Comparison of ENCODE assay signal across 9 mouse cellular contexts in the genomic region with DNA sequence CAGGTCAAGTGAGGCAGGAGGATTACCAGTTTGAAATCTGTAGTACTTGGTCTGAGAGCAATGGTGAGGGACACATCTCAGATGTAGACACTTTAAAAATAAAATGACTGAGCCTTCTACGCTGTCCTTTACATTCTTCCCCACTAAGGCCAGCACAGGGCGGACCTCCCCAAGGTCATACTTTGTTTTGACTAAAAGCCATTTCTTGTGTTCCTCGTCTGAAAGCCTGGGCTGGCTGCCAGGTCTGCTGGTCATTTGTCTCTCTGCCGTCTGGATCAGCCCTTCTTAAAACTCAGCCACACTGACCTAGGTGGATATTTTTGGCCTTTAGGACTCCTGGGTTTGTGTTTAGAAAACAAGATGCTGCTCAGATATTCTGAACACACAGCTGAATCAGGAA. TPM values are rescaled to one million over a fixed set of nuclear protein-coding genes. Genes with fewer than 3 reads are reported as not detected.
DNase-seq lines count a peak whose midpoint lies in the region; ATAC-seq and TF ChIP-seq lines count a peak whose summit lies in the region.
"Had no signal": no experiment of that assay in that cellular context is flagged by ENCODE, and none has a peak within 500 bp of the region (broad histone marks: within the 10 kb centered on the region; RNA-seq: fewer than 3 reads in every experiment).

No protein-coding gene starts in this region.

- 6% methylated on average over 4 of the region's 4 CpGs for WGBS in heart, embryonic 14.5 days
- 25% methylated on average over 4 of the region's 4 CpGs for WGBS in lung, adult 2 months
- WGBS in forebrain, embryonic 10.5 days: 72% methylated on average over 4 of the region's 4 CpGs

- H3K4me1 ChIP-seq in heart, embryonic 14.5 days (ENCODE audit: control insufficient read depth in 2 of 2, insufficient read depth in 2 of 2, low read length in 2 of 2): peaks cover 9 to 20% of the 10 kb centered on the region in 2 experiments
- H3K4me1 ChIP-seq in lung, adult 2 months (ENCODE audit: control insufficient read depth, insufficient read depth, low read length): peaks cover 5% of the 10 kb centered on the region
- peaks cover 9% of the 10 kb centered on the region for H3K4me1 ChIP-seq in forebrain, embryonic 10.5 days
- H3K4me1 ChIP-seq: liver, embryonic 15.5 days had no signal

- no peak for ATAC-seq in heart, embryonic 14.5 days (ENCODE audit: insufficient number of reproducible peaks, insufficient read depth, low FRiP score, low read depth)
- ATAC-seq in inflammation-experienced regulatory T-cells, adult 6 months: no peak

- H3K9ac ChIP-seq in heart, embryonic 14.5 days (ENCODE audit: low read length): no peak overlapping the region
- H3K9ac ChIP-seq: liver, embryonic 15.5 days had no signal

- no peak overlapping the region for H3K4me2 ChIP-seq in heart, embryonic 14.5 days (ENCODE audit: low read length)
- H3K4me2 ChIP-seq: liver, embryonic 15.5 days had no signal

- no peaks in the 10 kb centered on the region for H3K9me3 ChIP-seq in heart, embryonic 14.5 days (ENCODE audit: control insufficient read depth, low read length)
- no peaks in the 10 kb centered on the region for H3K9me3 ChIP-seq in forebrain, embryonic 10.5 days
- H3K9me3 ChIP-seq: liver, embryonic 15.5 days had no signal

- H3K27me3 ChIP-seq in heart, embryonic 14.5 days (ENCODE audit: control insufficient read depth, insufficient read depth, low read length): no peaks in the 10 kb centered on the region
- H3K27me3 ChIP-seq in forebrain, embryonic 10.5 days (ENCODE audit: poor library complexity, severe bottlenecking): 0 out of 2 replicates have a peak, but pooled peaks cover 9% of the 10 kb centered on the region
- H3K27me3 ChIP-seq: liver, embryonic 15.5 days had no signal

- no peak for TF ChIP-seq CTCF in lung, adult 2 months (IDR thresholded peaks at IDR 0.05; ENCODE audit: insufficient read depth, low read length)

- TF ChIP-seq POLR2A in lung, adult 2 months (IDR thresholded peaks at IDR 0.05; ENCODE audit: borderline replicate concordance, extremely low read depth, low read depth, low read length): no peak

- peak overlapping the region; percentile 66 to 73; a peak in 3 of 4 replicates for H3K27ac ChIP-seq in heart, embryonic 14.5 days (replicated peaks in 1 of 2; ENCODE audit: control insufficient read depth in 1 of 2, insufficient read depth in 1 of 2, low read depth in 2 of 2, low read length in 2 of 2)
- no peak overlapping the region for H3K27ac ChIP-seq in forebrain, embryonic 10.5 days
- H3K27ac ChIP-seq: liver, embryonic 15.5 days had no signal

- DNase-seq in ZHBTc4 (ENCODE audit: low read depth, low spot score): peak; percentile 4
- peak; percentile 91 for DNase-seq in adrenal gland, postnatal 10 days
- peak; percentile 22 for DNase-seq in lung, adult 2 months
- no peak for DNase-seq in retina, postnatal 1 day
- no peak for DNase-seq in forebrain, embryonic 10.5 days (ENCODE audit: extremely low spot score, low spot score)
- no peak for DNase-seq in left cerebral cortex, adult 11 months (ENCODE audit: low spot score)

- H3K36me3 ChIP-seq in heart, embryonic 14.5 days (ENCODE audit: control insufficient read depth, insufficient read depth, low read length): no peaks in the 10 kb centered on the region
- H3K36me3 ChIP-seq in forebrain, embryonic 10.5 days (replicated peaks): no peaks in the 10 kb centered on the region
- H3K36me3 ChIP-seq: liver, embryonic 15.5 days had no signal

- no peak overlapping the region for H3K4me3 ChIP-seq in heart, embryonic 14.5 days (ENCODE audit: control insufficient read depth in 1 of 2, insufficient read depth in 1 of 2, low read depth in 1 of 2, low read length in 2 of 2)
- H3K4me3 ChIP-seq in lung, adult 2 months (replicated peaks; ENCODE audit: extremely low read depth, low read depth, low read length): no peak overlapping the region
- no peak overlapping the region for H3K4me3 ChIP-seq in forebrain, embryonic 10.5 days
- H3K4me3 ChIP-seq: liver, embryonic 15.5 days had no signal

RNA-seq across cellular contexts. Expression of a gene that starts 45.0 kb away (rescaled TPM):
- total RNA-seq in adrenal gland, postnatal 10 days (2021): 1 to 10 TPM; 2.2 to 3.5 TPM
- 0.20 and 0.24 TPM in 2 replicates for polyA plus RNA-seq in heart, embryonic 14.5 days (2014; fragmentation: Nextera tagmentation; extraction: Ambion mirVana)
- 25.1 and 33.7 TPM in 2 replicates for polyA plus RNA-seq in lung, adult 2 months (2012; rRNA removed)
- 5.9 and 7.5 TPM in 2 replicates for polyA plus RNA-seq in forebrain, embryonic 10.5 days (2016; fragmentation: Nextera tagmentation; extraction: Ambion mirVana)
- polyA plus RNA-seq in inflammation-experienced regulatory T-cells, adult 6 months (2017; shearing (Covaris generic)): 1 to 10 TPM; 1.2 to 1.7 (median 1.5) TPM

Comparison
In these comparisons a context has a peak if more than half of its experiments do, and no peak if none do; other contexts are left out.
1. DNase-seq: peak in ZHBTc4 (single experiment), adrenal gland, postnatal 10 days (single experiment) and lung, adult 2 months (single experiment); none in retina, postnatal 1 day (single experiment), forebrain, embryonic 10.5 days (single experiment) and left cerebral cortex, adult 11 months (single experiment).